Mouse (Mus musculus): ENCODE results near the gene Pnrc1.
"Not testable (repeated sequence)": the region's sequence is repeated elsewhere in the genome, so short reads cannot be mapped to it uniquely, and the experiment has no call there.

Gene Pnrc1

DNA sequence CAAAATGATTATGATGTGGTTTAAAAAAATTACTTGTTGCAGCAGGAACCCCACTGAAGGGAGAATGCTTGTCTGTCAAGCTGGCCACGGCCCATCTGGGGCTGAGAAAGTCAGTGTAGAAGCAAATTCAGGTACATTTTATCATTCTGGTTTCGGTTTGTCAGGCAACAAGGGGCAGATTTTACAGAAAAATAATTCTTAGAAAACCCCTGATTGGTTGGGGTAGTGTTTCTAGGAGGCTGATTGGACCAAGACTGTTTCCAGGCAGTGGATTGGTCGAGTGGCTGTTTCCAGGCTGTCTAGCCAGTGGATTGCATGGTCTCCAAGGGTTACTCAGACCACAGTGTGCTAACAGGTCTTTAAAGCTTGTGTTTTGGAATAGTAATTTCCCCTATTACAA, at the start of gene Pnrc1:
Gene Pnrc1, minus strand, starts transcription at position 162 of the 400 bp plus-strand sequence.
- peak in 1 of 2 experiments; percentile 27 for DNase-seq

DNA sequence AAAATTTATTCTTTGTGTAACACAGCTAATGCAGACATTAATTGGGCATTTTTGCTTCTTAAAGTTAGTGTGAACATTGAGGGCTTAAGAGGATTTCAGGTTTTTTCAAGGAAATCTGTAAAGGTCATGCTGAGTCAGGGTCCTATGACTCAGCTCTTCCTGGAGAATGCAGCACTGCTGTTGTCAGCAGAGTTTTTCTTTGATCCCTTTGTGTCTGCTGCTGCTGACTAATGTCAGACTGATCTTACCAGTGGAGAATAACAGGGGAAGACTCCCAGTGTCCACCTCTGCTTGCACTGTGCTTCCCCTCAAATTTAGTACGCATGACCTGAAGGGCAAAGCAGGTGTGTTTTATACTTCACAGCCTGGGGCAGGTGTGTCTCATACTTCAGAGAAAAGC, 48.0 kb upstream of the Pnrc1 start:
- no peak for DNase-seq

DNA sequence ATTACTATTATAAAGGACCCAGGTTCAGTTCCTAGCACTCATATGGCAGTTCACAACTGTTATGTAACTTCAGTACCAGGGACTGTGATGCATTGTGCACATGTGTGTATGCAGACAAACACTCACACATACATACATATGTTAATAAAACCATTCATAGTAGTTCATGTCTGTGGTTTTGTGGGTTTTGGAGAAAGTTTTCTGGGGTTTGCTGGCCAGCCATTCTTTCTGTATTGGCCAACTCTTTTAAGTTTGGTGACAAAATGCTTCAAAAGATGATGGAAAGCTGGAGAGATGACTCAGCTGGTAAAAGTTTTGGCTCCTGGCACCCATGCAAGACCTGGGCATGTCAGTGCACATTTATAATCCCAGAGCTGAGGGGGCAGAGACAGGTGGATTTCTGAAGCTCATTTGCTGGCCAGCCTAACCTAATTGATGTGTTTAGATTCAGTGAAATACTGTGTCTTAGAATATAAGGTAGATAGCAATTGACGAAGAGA, 43.0 kb upstream of the Pnrc1 start:
- DNase-seq = no peak

DNA sequence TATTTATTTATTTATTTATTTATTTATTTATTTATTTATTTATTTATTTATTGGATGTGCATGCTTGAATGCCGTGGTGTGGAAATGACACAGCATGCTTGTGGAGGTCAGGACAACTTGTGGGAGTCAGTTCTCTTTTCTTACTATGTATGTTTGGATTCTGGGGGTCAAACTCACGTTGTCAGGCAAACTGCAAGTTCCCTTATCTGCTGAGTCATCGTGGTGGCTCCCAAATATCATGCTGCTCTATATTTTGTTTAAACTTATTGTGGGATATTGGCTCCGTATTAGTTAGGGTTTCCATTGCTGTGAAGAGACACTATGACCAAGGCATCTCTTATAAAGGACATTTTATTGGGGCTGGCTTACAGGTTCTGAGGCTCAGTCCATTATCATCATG, 41.2 kb upstream of the Pnrc1 start:
- no peak for DNase-seq

DNA sequence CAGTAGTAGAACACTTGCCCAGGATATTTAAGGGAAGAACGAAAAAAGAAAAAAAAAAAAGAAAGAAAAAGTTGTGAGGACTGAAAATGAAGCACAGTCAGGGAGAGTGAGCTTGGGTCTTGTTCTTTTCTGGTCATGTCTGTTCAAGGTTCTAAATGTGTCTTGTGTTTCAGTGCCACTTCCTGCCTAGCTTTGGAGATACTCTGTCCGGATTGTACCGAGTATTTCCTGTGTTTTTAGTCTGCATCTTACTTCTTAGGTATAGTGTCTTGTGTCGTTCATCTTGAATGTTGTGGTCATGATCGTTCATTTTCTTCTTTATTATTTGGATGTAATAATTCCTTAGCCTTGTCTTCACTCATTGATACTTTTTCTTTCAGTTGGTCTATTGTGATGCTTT, 25.9 kb upstream of the Pnrc1 start:
- no peak for DNase-seq

DNA sequence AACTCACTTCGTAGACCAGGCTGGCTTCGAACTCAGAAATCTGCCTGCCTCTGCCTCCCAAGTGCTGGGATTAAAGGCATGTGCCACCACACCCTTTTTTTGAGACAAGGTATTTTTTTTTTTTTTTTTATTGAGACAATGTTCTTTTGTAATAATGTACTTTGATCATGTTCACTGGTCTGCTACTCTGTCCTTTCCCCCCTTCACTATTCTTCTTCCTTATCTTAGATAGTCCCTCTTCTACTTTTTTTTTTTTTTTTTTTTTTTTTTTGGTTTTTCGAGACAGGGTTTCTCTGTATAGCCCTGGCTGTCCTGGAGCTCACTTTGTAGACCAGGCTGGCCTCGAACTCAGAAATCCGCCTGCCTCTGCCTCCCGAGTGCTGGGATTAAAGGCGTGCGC, 24.2 kb upstream of the Pnrc1 start:
- not testable (repeated sequence) for DNase-seq

DNA sequence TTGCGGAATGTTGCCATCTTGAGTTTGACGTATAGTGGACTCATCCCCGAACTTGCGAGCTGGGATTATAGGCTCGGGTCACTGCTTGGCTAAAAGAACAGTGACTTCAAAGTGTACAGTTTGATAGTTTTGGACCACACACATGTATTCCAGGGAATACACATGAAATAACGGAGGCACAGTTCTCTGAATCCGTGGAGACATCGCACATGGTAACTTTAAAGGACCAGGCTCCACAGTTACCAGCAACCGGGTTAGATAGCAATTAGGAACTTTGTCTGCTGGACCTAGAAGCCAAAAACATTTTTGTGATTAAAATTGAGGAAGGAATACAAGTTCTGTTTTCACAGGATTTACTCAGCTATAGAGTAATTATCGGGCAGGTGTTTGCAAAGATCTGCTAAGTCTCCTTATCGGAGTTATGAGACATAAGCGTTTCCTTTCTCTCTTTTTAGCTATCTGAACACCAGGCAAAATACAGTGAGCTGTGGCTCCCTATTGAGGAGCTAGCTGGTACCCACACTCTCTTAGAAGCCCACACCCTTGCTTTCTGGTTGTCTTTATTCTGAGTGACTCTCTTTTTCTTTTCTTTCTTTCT, 21.0 kb upstream of the Pnrc1 start:
- DNase-seq = no peak

DNA sequence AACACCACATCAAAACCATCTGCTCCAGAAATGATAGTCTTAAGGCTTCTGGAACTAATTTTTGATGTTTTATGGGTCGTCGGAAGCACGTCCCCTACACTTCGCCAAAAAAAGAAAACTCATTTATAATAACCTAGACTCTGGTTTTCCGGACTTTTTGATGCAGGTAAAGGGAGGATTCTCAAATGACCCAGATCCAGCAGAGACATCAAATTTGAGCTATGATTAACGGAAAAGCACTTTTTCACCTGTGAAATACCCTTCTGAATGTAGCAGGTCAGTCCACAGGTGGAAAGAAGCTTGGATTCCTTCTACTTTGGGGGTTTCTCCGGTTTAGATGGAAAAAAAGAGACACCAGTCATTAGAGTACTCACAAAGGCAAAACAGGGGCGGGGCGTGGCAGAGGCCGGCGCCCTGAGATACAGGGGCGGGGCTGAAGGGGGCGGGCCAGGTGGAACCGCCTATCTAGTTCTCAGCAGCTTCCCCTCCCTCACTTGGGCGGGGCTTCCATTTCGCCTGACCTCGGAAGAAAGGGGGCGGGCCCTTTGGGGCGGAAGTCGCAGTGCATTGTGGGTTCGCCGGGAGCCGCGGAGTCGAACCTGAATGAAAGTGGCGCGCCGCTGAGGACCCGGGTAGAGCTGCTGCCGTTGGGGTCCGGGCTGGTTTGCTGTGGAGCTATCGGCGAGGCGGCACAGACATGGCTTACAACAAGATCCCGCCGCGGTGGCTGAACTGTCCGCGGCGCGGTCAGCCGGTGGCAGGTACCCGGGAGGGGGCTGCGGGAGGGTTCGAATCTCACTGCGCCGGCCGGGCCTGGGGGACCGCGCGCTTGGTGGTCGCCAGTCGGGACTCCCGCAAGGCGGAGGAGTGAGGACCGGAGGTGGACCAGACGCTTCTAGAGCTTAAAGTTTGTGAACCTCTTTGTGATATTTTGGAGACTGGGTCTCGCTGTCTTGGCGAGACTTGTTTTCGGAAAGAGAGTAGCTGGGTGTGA, 20.1 kb upstream of the Pnrc1 start, which contains the start of gene Rngtt:
Gene Rngtt, plus strand, starts transcription at position 548 of the 994 bp plus-strand sequence.
- peak; percentile 96 to 99 for DNase-seq

DNA sequence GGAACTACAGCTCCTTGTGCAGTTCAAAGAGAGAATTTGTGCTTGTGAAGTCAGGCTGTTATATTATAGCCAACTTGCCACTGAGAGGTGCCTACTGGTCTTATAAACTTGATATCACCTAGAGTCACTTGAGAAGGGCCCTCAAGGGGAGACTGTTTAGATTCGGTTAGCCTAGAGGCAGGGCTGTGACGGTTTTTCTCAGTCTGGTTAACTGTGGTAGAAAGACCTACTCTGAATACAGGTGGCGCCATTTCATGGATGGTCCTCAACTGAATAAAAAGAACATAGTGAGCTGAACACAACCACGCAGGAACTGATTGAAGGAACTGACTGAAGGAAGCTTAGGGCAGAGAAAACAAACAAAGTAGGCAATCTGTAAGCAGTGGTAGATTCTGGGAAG, 17.2 kb upstream of the Pnrc1 start:
- no peak for DNase-seq

DNA sequence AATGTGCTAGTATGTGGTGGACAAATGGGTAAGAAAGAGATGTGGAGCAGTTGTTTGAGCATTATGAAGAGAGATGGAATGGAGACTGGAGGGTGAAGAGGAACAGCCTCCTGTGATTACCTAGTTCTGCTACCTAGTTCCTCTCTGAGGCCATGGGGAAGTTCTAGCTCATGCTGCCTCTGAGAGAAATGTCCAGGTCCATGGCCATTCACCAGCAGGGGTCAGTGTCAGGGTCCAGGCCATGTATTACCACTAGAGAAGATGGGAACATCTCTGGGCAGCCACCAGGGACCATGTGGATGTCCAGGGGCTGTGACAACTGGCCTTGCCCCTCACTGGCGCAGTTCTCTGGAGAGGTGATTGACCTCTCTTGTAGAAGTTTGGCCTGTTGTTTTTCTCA, 13.1 kb upstream of the Pnrc1 start:
- DNase-seq = no peak

DNA sequence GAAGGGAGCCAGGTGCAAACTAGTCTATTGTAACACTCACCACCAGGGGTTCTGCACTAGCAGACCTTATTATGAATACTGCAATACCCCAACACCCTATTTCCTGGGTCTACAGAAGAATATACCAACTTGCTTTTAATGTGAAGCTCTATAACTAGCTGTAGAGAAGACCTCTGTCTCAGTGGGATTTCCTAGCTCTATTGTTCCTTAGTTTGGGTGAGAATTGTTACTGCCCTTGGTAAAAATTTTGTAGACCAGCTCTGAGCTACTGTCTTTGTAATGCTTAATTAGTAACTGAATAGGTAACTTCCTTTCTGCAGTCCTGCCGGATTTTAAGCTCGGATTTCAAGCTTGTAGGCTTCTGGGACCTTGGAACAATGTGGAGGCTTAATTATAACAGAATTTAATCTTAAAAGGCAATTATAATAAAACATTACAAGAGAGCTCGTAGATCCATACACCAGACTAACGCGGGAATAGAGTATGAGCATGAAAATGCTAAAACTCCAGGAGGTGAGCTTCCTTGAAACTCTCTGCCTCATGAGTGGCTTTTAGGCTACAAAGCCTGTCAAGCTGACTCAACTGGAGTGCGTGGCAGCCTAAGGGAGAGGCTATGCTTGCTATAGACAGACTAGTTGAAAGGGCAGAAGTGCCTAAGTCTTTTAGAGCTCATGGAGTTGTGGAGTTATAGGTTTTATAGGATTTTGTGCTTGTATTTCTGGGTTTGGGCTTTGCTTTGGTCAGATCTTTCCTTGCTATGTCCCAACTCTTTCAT, 11.1 kb upstream of the Pnrc1 start:
- not testable (repeated sequence) for DNase-seq

DNA sequence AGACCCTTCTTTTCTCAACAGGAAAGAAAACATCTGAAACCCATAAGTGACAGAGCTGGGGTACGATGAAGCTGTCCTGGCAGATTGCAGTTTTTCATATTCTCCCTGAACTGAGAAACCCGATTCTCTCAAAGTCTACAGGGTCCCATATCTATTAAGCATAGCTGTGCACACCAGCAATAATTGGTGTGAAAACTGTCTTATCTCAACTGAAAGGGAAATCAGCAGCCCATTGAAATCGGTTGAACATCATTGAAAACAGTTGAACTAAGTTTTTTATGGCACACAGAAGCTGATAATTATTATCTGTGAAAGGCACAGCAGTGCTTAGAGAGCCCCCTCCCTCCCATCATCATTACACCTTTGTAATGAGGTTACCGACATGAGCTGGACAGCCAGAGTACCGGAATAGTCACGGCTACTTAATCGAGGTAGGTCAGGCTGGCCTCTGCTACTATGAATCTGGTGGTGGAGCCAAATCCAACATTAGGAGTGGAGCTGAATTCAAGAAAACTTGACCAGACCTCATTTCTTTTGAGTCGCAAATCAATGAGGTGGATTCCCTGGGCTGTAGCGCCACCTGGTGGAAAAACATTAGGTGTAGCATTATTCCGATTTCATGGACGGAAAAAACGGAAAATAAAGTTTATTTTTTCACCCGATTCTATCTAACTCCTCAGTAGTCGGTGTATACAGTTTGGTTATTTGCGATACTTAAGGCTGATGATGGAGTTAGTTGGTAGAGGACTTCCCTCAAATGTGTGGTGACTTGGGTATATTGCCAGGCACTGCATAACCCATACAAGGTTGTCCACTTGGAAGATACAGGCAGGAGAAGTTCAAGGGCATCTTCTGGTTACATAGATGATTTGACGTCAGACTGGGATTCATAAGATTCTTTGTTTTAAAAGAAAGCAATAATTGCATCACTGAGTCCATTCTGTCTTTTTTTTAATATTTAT, 2.7 kb upstream of the Pnrc1 start:
- DNase-seq = peak; percentile 45 to 68

DNA sequence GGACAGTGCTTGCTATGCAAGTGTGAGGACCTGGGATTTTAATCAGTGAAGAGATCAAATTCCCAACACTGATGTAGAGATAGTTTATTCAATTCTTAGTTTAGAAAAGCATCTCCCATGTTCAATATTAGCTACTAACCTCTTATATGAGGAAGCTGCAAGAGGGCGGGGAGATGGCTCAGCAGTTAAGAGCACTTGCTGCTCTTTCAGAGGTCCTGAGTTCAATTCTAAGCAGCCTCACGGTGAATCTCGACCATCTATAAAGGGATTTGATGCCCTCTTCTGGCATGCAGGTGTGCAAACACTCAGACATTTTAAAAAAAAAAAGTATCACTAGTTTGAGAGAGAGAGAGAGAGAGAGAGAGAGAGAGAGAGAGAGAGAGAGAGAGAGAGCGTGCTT, 915 bp upstream of the Pnrc1 start:
- no peak for DNase-seq

DNA sequence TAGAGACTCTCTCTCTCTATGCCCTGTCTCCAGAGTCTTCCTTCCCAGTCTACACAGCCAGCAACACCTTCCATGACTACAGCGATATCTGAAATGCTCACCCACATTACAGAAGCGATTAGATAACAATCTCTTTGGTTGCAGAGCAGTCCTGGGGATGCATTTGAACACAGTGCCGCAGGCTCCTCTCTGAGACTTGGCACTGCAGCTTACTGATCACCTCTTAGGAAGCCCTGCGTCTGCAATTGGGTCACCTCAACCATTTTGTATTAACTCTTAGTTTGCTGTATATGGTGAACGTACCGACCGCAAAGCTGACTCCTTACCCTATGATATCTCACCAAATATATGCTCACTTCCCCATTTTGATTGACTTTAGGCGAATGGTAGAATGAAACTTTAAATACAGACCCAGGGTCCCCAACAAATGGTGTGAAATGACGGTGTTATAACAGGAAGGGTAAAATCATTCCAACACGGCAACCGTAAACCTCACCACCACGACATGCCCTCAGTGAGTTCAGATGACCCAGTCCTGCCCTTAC, 785 bp downstream of the Pnrc1 start:
- DNase-seq = no peak

DNA sequence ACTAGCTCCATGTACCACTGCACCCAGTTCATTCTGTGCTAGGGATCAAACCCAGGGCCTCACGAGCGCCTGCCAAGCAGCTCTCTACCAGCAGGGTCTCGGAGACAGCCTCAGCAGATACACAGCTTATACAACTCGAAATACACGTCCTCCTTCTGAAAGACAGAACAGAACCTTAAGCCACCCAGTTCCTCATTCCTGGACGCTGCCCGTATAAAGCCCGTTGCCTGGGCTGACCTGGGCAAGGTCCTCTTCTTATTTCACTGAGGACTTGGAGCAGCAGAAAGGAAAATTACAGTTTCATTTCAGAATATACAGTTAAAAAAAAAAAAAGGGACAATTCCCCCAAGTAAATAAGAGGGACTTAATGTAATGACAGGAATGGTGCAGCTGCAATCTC, 4.5 kb downstream of the Pnrc1 start:
- no peak for DNase-seq

DNA sequence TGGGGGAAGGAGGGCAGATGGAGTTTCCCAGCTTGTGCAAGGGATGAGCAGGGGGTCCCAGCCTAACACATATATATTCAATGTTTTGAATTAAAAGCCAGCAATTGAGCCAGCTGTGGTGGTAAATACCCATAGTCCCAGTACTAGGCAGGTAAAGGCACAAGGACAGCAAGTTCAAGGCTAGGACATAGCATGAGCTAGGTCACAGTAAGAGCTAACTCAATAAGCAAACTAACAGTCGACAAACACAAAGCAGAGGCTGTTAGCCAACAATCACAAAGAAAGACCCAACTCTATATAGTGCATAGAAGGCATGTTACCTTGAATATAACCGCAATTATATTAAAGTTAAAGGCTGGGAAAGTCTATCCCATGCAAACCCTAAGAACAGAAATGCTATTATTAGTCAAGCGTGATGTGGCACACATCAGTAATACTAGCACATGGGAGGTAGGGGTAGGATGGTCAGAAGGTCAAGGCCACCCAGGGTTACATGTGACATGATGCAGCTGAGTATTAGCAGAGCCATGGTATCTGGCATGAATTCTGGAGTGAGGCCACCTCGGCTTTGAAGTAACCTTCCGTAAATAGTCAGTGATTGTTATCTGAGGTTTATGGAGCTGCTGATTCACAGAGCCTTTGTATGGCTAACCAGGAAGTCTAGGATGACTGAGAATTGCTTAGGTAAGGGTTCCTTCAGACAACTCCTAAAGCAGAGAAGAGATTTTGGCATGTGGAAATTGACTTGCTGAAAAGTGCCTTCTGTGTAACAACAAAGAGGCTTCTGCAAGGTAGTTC, 5.7 kb downstream of the Pnrc1 start:
- no peak for DNase-seq

DNA sequence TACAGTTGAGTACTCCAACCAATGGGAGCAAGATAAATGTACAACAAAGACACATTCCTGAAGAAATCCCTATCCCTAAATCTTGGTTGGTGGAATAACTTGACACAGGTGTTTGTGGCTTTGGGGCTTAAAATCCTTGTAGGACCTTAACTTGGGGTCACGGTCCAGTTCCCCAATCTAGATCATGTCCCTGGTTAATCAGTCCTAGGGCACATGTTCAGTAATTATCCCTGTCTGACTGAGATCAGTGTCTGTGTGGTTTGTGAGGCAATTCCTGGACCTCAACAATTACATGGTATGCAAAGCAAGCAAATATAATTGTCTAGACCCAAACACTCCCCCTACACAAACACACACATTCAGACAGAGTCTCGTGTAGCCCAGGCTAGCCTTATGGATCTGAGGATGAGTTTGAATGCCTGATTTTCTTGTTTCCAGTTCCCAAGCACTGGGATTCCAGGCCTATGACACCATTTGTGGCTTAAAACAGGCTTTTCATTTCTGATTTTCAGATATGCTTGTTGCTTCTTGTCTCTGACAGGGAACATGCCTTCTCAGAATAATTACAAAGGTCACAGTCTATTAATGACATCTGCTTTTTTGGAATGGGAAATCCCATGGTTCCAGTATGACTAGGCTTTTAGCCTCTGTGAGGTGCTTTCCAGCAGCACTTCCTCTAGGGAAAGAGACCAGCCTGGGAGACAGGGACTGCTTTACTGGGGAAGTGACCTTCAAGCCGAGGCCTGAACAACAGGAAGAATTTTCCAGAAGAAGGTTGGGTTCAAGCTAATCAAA, 7.9 kb downstream of the Pnrc1 start:
- no peak for DNase-seq

DNA sequence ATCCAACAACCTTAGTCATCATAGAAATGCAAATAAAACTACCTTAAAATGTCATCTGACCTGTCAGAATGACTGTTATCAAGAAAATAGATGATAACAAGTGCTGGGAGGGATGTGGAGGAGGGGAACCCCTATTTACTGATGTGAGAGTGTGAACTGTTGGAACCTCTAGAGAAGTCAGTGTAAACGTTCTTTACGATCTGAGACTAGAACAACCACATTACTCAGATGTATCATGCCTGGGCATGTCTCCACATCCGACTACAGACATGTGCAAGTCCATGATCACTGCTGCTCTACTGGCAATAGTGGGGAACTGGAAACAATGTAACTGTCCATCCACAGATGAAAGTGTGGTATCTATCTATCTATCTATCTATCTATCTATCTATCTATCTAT, 16.5 kb downstream of the Pnrc1 start:
- no peak for DNase-seq

DNA sequence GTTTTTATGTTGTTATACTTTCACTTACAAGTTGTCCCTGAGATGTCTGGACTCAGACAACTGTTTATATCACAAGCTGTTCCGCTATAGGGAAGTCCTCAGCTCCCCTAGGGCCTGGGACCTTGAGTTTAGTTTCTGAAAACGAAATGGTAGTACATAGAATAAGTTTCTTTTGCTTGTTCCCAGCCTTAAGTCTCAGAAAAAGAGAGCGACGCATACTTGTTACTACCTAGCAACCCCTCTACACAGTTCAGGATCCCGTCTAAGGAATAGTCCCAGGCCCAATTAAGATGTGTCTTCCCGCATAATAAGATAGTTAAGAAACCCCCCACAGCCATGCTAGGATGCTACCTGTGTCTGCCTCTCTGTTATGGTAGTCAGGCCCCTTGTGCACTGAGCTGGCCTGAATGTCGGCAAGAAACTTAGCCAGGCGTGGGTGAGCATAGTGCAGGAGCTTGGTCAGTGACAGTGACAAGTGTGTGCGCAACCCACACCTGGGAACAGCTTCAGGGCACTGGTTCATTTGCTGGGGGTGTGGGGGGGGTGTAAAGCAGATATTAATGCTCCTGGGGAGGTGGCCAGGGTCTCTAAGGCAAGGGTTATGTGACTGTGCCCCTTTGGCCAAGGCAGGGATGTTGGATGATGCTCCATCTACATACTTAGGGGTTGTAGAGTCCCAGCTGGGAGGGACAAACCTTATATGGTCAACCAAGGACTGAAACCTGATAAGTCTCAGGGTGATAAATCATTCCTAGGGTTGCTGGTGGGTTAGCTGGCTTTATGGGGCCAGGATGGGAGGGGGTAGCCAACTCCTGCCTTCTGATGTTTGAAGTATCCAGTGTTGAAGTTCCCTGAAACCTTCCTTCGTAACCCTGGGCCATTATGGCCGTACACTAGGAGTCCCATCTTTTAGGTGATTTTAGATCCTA, 19.3 kb downstream of the Pnrc1 start:
- DNase-seq = no peak
